Mouse (Mus musculus) stomach, embryonic 16.5 days (tissue): ENCODE results near the gene Slc6a18. TPM values are rescaled to one million over a fixed set of nuclear protein-coding genes. Genes with fewer than 3 reads are reported as not detected.
"Not testable (repeated sequence)": the region's sequence is repeated elsewhere in the genome, so short reads cannot be mapped to it uniquely, and the experiment has no call there.

Experiments used
- ATAC-seq: fragments of 200-750 bp; cut with Nextera tagmentation; 2 replicates; pipeline ENCODE4 v1.8.0; 2017; ENCODE audit warnings: moderate number of reproducible peaks, moderate TSS enrichment; ENCODE audit not compliant: insufficient read depth, low FRiP score
- H3K27ac ChIP-seq: fragments of 300-500 bp; sonication (generic); 2 replicates; pipeline ENCODE4 v1.5.1; 2014; ENCODE audit warnings: low read length
- H3K27me3 ChIP-seq: fragments of 300-500 bp; sonication (generic); 2 replicates; pipeline ENCODE4 v1.6.1; 2014; ENCODE audit warnings: low read length, control low read depth, mixed read lengths; ENCODE audit not compliant: control insufficient read depth, insufficient read depth
- H3K36me3 ChIP-seq: fragments of 300-500 bp; sonication (generic); 2 replicates; pipeline ENCODE4 v1.6.1; 2014; ENCODE audit warnings: low read length; ENCODE audit not compliant: control insufficient read depth, insufficient read depth
- H3K4me1 ChIP-seq: fragments of 300-500 bp; sonication (generic); 2 replicates; pipeline ENCODE4 v1.6.1; 2014; ENCODE audit warnings: low read length, control low read depth, mixed read lengths; ENCODE audit not compliant: control insufficient read depth, insufficient read depth
- H3K4me2 ChIP-seq: fragments of 300-500 bp; sonication (generic); 2 replicates; pipeline ENCODE4 v1.6.1; 2014; ENCODE audit warnings: low read depth, low read length, mixed read lengths
- H3K4me3 ChIP-seq: fragments of 300-500 bp; sonication (generic); replicated peaks from 2 replicates; pipeline ENCODE4 v1.5.1; 2014; ENCODE audit warnings: mild to moderate bottlenecking, low read length
- H3K9ac ChIP-seq: fragments of 300-500 bp; sonication (generic); 2 replicates; pipeline ENCODE4 v1.6.1; 2014; ENCODE audit warnings: low read length
- H3K9me3 ChIP-seq: fragments of 300-500 bp; sonication (generic); replicated peaks from 2 replicates; pipeline ENCODE4 v1.6.1; 2016; ENCODE audit warnings: low read length, control low read depth; ENCODE audit not compliant: control insufficient read depth
- WGBS: fragments of 180-500 bp; shearing (Covaris S2); extraction: QIAGEN DNeasy Blood & Tissue Kit; methylation state at CpG from one replicate; pipeline ENCODE4 v1.1.7; 2014; 5-methylcytosine and 5-hydroxymethylcytosine counted together
- polyA plus RNA-seq: library from polyadenylated mRNA; unstranded; fragments of >200 nt; fragmentation: Nextera tagmentation; extraction: Ambion mirVana; gene quantifications from 2 replicates; pipeline ENCODE4 v1.2.1, GENCODE M21; 2015

Gene Slc6a18
- polyA plus RNA-seq, 1 experiment from 2014 or later, result not detected

- Histone ChIP-seq H3K9me3 (no peaks in the 10 kb centered on the region), H3K4me2 (no peak overlapping the region), H3K4me1 (no peaks in the 10 kb centered on the region), H3K9ac (no peak overlapping the region), H3K4me3 (no peak overlapping the region), H3K27me3 (no peaks in the 10 kb centered on the region), H3K36me3 (no peaks in the 10 kb centered on the region), H3K27ac (no peak overlapping the region)
- 81% methylated on average over 5 of the region's 5 CpGs for WGBS
- ATAC-seq, result no peak
These were observed 33.4 kb upstream of the Slc6a18 start for GRCm38 (mm10) chr13:73711221-73711620.

DNA sequence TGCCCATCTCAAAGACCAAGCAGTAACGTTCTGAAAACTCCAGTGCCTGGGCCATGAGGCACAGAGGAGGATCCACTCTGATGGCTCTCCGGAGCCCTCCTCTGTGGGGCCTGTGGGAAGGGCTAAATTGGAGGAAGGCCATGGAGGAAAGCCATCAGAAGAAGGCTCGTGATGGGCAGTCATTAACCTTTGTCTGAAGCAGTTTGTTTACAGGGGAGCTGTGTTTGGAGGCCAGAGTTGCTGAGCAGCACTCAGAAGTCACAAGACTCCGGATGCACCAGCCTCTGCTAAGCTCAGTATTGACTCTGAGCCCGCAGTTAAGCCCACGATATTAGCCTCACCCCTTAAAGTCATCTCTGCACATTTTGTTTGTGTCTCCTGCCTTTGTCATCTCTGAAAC lies 31.7 kb upstream of the Slc6a18 start:
- no peak overlapping the region for H3K4me2 ChIP-seq
- no peak for ATAC-seq
- H3K4me3 ChIP-seq, result no peak overlapping the region
- H3K36me3 ChIP-seq, result no peaks in the 10 kb centered on the region
- H3K9me3 ChIP-seq, result no peaks in the 10 kb centered on the region
- no peaks in the 10 kb centered on the region for H3K27me3 ChIP-seq
- 41% methylated on average over 6 of the region's 6 CpGs for WGBS
- no peak overlapping the region for H3K9ac ChIP-seq
- H3K4me1 ChIP-seq, result no peaks in the 10 kb centered on the region
- no peak overlapping the region for H3K27ac ChIP-seq

DNA sequence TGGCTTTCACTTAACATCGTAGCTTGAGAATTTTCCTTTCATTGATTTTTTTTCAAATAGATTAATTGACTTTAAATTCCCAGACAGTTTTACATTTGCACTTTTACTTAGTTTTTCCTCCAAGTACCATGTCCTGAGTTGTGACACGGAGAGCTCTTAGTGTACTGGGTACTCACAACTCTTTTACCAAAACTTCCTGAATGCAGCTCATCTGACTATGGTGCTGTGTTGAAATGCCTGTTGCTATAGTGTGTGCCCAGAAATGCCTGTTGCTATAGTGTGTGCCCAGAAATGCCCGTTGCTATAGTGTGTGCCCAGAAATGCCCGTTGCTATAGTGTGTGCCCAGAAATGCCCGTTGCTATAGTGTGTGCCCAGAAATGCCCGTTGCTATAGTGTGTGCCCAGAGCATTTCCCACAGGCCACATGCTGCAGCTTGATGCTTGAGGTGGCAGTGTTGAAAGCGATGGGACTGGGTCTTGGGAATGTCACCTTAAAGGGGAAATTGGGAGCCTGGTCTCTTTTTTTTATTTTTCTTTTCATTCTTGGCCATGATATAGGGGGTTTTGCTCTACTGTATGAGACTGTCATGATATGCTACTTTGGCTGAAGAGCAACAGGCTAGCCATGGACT lies 27.0 kb upstream of the Slc6a18 start, which contains the start of gene Slc6a19:
Gene Slc6a19 (minus strand): TSS at position 172 of the 632 bp plus-strand sequence.
- H3K36me3 ChIP-seq, result no peaks in the 10 kb centered on the region
- WGBS, result 85% methylated on average over 7 of the region's 7 CpGs
- H3K4me1 ChIP-seq, result no peaks in the 10 kb centered on the region
- ATAC-seq, result no peak
- H3K9ac ChIP-seq, result no peak within 1 kb of the TSS
- no peak within 1 kb of the TSS for H3K4me3 ChIP-seq
- no peak within 1 kb of the TSS for H3K27ac ChIP-seq
- no peaks in the 10 kb centered on the region for H3K9me3 ChIP-seq
- H3K27me3 ChIP-seq, result no peaks in the 10 kb centered on the region
- no peak within 1 kb of the TSS for H3K4me2 ChIP-seq

GRCm38 (mm10) chr13:73703486-73703885 lies 25.7 kb upstream of the Slc6a18 start:
- not testable (repeated sequence) for H3K36me3 ChIP-seq, H3K9me3 ChIP-seq, H3K4me3 ChIP-seq, ATAC-seq, H3K4me1 ChIP-seq, H3K27ac ChIP-seq, H3K27me3 ChIP-seq, H3K9ac ChIP-seq, H3K4me2 ChIP-seq
- WGBS, result 58% methylated on average over 4 of the region's 4 CpGs

GRCm38 (mm10) chr13:73702776-73703175 lies 25.0 kb upstream of the Slc6a18 start:
- ATAC-seq, result no peak
- H3K9ac ChIP-seq, result no peak overlapping the region
- H3K9me3 ChIP-seq, result no peaks in the 10 kb centered on the region
- no peak overlapping the region for H3K27ac ChIP-seq
- no peaks in the 10 kb centered on the region for H3K36me3 ChIP-seq
- no peak overlapping the region for H3K4me2 ChIP-seq
- 81% methylated on average over 4 of the region's 4 CpGs for WGBS
- no peak overlapping the region for H3K4me3 ChIP-seq
- H3K4me1 ChIP-seq, result no peaks in the 10 kb centered on the region
- no peaks in the 10 kb centered on the region for H3K27me3 ChIP-seq

- ATAC-seq, result no peak
- H3K9ac ChIP-seq, result no peak overlapping the region
- H3K36me3 ChIP-seq, result no peaks in the 10 kb centered on the region
- no peaks in the 10 kb centered on the region for H3K4me1 ChIP-seq
- no peak overlapping the region for H3K27ac ChIP-seq
- H3K4me3 ChIP-seq, result no peak overlapping the region
- no peaks in the 10 kb centered on the region for H3K9me3 ChIP-seq
- WGBS, result 65% methylated on average over 9 of the region's 9 CpGs
- no peak overlapping the region for H3K4me2 ChIP-seq
- H3K27me3 ChIP-seq, result no peaks in the 10 kb centered on the region
These were observed 23.5 kb upstream of the Slc6a18 start for GRCm38 (mm10) chr13:73701161-73701883.

DNA sequence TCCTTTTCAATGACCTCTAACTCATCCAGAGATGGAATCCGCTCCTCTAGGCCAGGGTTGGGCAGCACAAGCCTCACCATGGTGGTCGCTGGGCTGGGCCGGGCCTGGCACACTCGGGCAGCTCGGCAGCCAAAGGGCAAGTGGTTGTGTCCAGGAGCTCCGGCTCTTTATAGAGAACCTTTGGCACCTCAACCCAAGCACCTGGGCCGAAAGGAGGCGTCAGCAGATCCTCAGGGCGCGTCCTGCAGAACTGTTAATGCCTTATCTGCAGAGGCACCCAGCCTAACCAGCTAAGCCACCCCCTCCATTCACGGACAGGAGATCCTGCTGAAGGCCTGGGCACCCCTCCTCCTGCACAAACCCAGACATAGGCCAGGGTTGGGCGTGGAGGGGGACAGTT lies 22.7 kb upstream of the Slc6a18 start:
- Histone ChIP-seq H3K9ac (no peak overlapping the region), H3K4me1 (no peaks in the 10 kb centered on the region), H3K36me3 (no peaks in the 10 kb centered on the region), H3K4me2 (no peak overlapping the region), H3K9me3 (no peaks in the 10 kb centered on the region), H3K27ac (no peak overlapping the region), H3K4me3 (no peak overlapping the region), H3K27me3 (no peaks in the 10 kb centered on the region)
- WGBS, result 80% methylated on average over 12 of the region's 12 CpGs
- peak; percentile 34; the same call in 1 of the 2 replicates for ATAC-seq

GRCm38 (mm10) chr13:73699714-73700113 lies 21.9 kb upstream of the Slc6a18 start:
- no peaks in the 10 kb centered on the region for H3K4me1 ChIP-seq
- H3K9ac ChIP-seq, result no peak overlapping the region
- H3K36me3 ChIP-seq, result no peaks in the 10 kb centered on the region
- 89% methylated on average over 6 of the region's 6 CpGs for WGBS
- H3K27me3 ChIP-seq, result no peaks in the 10 kb centered on the region
- H3K9me3 ChIP-seq, result no peaks in the 10 kb centered on the region
- H3K4me2 ChIP-seq, result no peak overlapping the region
- no peak for ATAC-seq
- H3K4me3 ChIP-seq, result no peak overlapping the region
- H3K27ac ChIP-seq, result no peak overlapping the region

GRCm38 (mm10) chr13:73696529-73696928 lies 18.7 kb upstream of the Slc6a18 start:
- H3K9ac ChIP-seq, result no peak overlapping the region
- no peaks in the 10 kb centered on the region for H3K36me3 ChIP-seq
- no peaks in the 10 kb centered on the region for H3K27me3 ChIP-seq
- no peak overlapping the region for H3K27ac ChIP-seq
- H3K4me2 ChIP-seq, result no peak overlapping the region
- WGBS, result 42% methylated on average over 3 of the region's 3 CpGs
- H3K9me3 ChIP-seq, result no peaks in the 10 kb centered on the region
- no peak for ATAC-seq
- H3K4me1 ChIP-seq, result no peaks in the 10 kb centered on the region
- no peak overlapping the region for H3K4me3 ChIP-seq
